Mouse (Mus musculus) layer of hippocampus, adult 6 months (tissue): Measurements from ENCODE around the gene Ormdl3. TPM values are rescaled to one million over a fixed set of nuclear protein-coding genes. Genes with fewer than 3 reads are reported as not detected.

Source experiments
- long read RNA-seq, 2 experiments: library from polyadenylated mRNA; unstranded; transcript quantifications; one replicate each; pipeline ENCODE4 v2.0.0; 2019 to 2020
- polyA plus RNA-seq: library from polyadenylated mRNA; unstranded; fragments of <200 nt; fragmentation: Nextera tagmentation; gene quantifications from 2 replicates; pipeline ENCODE4 v1.2.3, GENCODE M21; 2021

Gene Ormdl3
- polyA plus RNA-seq: 8.1 and 13.9 TPM in 2 replicates
- long read RNA-seq, experiment 1, transcript Ormdl3-201 (4 exons, 2,184 nt): major isoform, 13 of 17 reads
- long read RNA-seq, experiment 1, partial matches to known transcripts: 3 of 17 reads
- long read RNA-seq, experiment 1, other reads (novel, unspliced or antisense): 1 of 17 reads
- long read RNA-seq, experiment 2, transcript Ormdl3-201 (4 exons, 2,184 nt): major isoform, 158 of 165 reads
- long read RNA-seq, experiment 2, partial matches to known transcripts: 4 of 165 reads
- long read RNA-seq, experiment 2, other reads (novel, unspliced or antisense): 3 of 165 reads

DNA sequence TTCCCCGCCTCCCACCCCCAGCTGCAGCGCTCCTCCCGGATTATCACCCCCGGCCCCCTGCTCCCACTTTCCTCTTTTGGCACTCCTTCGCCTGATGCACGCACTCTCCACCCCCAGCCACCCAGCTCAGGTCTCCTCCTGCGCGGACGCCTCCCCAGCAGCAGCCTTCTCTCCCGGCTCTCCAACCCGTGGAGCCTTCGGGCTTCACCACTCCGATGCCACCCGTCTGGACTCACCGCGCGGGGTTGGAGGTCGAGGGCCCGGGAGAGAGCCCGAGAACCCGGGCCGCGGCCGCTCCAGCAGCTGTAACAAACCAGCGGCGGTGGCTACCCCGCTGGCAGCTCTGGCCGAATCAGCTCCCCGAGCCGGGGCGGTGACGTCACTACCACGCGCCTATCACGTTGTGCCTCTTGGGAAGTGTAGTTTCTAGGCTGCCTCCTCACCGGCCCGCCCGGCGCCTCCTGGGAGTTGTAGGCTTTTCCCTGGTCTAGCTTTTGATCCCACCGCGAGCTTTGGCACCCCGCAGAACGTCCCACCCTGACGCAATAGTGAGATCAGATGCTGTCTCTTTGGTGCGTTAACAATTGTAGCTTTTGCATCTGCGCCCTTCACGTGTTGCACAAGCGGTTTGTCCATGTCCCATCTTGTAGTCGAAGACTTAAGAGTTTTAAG is at the start of gene Ormdl3:
TSS of gene Ormdl3 (minus strand) at position 477 of the 672 bp plus-strand sequence.

DNA sequence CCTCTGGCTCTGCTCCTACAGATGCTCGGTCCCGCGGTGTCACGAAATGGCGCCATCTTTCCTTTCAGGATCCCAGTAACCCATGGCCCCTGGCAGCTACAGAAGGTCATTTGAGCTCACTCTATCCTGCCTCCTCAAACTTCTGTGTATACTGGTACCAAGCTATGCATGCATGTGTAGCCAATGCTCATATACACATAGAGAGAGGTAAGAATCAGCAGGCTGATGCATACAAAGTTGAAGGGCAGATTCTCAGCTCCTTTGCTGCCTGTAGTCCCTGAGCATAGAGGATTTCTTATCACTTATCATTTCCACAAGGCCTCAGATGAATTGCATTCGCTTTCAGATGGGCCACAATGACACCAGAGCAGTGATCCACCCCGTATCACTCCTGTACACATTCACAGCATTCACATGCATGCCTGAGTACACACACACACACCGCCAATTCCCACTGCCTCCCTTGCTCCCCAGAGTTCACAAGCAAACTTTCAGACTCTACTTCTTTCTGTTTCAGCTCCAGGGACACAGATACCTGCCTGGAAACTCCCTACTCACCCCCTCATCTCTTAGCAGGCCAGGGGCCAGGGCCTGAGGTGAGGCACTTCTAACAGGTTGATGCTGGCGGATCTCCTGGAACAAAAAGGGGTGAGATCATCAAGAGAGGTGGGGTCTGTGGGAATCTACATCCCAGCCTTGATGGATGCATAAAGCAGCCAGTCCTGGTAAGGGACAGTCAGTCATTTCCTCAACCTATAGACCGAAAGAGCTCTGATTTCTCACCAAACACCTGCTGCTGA is 38.6 kb upstream of the Ormdl3 start, which contains the start of the genes Gm12355 and Gsdma3:
TSS of gene Gm12355 (minus strand) at position 51 of the 800 bp plus-strand sequence.
TSS of gene Gsdma3 (plus strand) at position 750 of the 800 bp plus-strand sequence.

DNA sequence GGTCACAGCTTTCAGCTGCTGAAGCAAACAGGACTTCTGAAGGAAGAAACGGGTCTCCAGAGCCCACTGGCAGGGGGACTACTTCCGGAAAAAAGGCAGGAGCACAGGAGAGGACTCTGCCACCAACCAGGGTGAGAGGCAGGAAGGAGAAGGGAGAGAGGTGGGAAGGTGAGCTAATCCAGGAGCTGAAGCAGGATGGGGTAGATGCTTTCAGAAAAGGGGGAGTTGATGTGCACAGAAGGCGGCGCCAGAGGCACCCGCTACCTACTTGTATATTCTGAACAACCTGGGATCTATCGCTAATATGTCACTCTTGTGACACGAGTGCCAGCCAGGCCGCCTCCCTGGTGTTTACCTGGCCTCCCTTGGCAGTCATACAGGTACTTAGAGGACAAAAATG is 10.8 kb upstream of the Ormdl3 start, which contains the start of gene Lrrc3c:
TSS of gene Lrrc3c (plus strand) at position 301 of the 400 bp plus-strand sequence.

DNA sequence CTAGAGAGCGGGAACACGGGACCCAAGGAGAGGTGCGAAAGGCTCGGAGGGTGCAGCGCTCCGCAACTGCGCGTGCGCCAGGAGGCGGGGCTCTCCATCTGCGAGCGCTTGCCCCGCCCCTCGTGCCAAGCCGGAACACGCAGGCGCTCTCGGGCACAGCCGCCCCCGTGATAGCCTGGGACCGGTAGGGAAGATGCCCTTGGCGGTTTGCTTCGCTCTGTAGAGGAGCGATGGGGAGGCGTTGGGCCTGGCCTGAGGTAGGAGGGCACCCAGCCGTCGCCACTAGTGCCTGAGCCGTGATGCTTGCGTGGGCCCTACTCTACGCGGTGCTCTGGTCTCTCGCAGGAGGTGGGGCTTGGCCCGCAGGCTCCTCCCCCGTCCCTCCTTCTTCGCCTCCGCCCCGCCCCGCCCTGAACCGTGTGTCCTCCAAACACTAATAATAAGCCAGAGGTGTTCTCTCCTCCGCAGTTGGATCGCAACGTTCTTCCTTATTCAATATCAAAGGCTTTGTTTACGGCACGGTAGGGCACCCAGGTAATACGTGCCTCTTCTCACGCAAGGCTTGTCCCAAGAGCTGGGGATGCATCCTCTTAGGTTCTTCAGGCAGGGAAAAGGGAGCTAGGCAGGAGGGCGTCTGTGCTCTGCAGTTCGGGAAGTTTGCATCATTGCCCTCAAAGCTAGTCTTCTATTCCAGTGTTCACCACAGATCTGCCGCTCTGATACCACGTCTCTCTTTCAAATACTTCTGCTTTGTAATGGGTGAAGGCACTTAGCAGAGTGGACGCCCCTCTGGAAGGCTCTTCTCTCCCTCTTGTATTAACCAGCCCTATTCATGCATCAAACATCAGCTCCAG is 36.0 kb downstream of the Ormdl3 start, which contains the start of gene Zpbp2:
TSS of gene Zpbp2 (plus strand) at position 123 of the 854 bp plus-strand sequence.

DNA sequence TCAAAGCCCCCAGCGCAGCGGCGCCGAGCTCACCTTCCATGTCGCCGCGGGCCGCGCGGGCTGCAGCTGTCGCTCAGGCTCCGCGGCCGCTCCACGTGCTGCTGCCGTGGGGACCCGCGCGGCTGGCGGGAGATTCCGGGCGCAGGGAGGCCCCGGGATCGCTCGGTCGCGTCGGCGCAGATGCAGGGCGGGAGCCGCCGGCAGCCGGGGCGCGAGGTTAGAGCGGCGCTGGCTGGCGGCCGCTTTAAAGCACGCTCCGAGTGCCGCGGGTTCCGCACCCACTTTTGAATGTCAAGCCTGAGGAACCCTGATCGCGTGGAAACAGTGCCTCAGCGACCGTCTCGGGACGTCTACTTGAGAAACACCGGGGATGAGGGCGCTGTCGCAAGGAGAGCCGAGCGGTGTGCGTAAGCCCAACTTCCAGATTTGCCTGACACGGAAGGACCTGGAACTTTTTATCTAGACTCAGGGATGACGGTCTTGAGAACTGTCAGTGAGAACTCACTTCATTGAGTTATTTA is 41.4 kb downstream of the Ormdl3 start, which contains the start of gene Ikzf3:
TSS of gene Ikzf3 (minus strand) at position 321 of the 521 bp plus-strand sequence.

Other genes with a start within 250 kb of the Ormdl3 start
- 42.9 and 70.1 TPM in 2 replicates for gene Ppp1r1b, start 239.0 kb downstream of the Ormdl3 start, polyA plus RNA-seq
- gene Stard3, start 229.0 kb downstream of the Ormdl3 start, polyA plus RNA-seq: 37.0 and 39.2 TPM in 2 replicates
- 1.6 and 2.1 TPM in 2 replicates for gene Tcap, start 203.6 kb downstream of the Ormdl3 start, polyA plus RNA-seq
- 0.31 and 0.41 TPM in 2 replicates for gene Pnmt, start 200.9 kb downstream of the Ormdl3 start, polyA plus RNA-seq
- gene Pgap3, start 186.9 kb downstream of the Ormdl3 start, polyA plus RNA-seq: 1.9 and 2.3 TPM in 2 replicates
- gene Erbb2, start 174.9 kb downstream of the Ormdl3 start, polyA plus RNA-seq: 1.2 and 2.0 TPM in 2 replicates
- 231 and 239 TPM in 2 replicates for gene Mien1, start 148.4 kb downstream of the Ormdl3 start, polyA plus RNA-seq
- gene Grb7, start 141.0 kb downstream of the Ormdl3 start, polyA plus RNA-seq: 1.1 and 1.7 TPM in 2 replicates
- not detected in 2 replicates for gene Ikzf3, start 41.3 kb downstream of the Ormdl3 start, polyA plus RNA-seq
- gene Zpbp2, start 36.3 kb downstream of the Ormdl3 start, polyA plus RNA-seq: 0.19 TPM in 1 of 2 replicates, not detected in the other
- gene Lrrc3c, start 10.9 kb upstream of the Ormdl3 start, polyA plus RNA-seq: not detected in 2 replicates
- gene Gm12355, start 38.3 kb upstream of the Ormdl3 start, polyA plus RNA-seq: 0.31 and 0.69 TPM in 2 replicates
- not detected in 2 replicates for gene Gsdma3, start 39.0 kb upstream of the Ormdl3 start, polyA plus RNA-seq
- gene Gsdma2, start 59.4 kb upstream of the Ormdl3 start, polyA plus RNA-seq: 0.14 TPM in 1 of 2 replicates, not detected in the other
- gene Gsdma, start 77.0 kb upstream of the Ormdl3 start, polyA plus RNA-seq: not detected in 2 replicates
- gene Psmd3, start 95.2 kb upstream of the Ormdl3 start, polyA plus RNA-seq: 68.6 and 77.0 TPM in 2 replicates
- gene Csf3, start 113.9 kb upstream of the Ormdl3 start, polyA plus RNA-seq: not detected in 2 replicates
- gene Med24, start 142.1 kb upstream of the Ormdl3 start, polyA plus RNA-seq: 26.6 and 26.9 TPM in 2 replicates
- gene Thra, start 153.3 kb upstream of the Ormdl3 start, polyA plus RNA-seq: 120 and 123 TPM in 2 replicates
- 48.4 and 57.5 TPM in 2 replicates for gene Nr1d1, start 188.0 kb upstream of the Ormdl3 start, polyA plus RNA-seq
- 12.2 and 12.4 TPM in 2 replicates for gene Msl1, start 208.1 kb upstream of the Ormdl3 start, polyA plus RNA-seq
- gene Casc3, start 217.5 kb upstream of the Ormdl3 start, polyA plus RNA-seq: 6.6 and 7.3 TPM in 2 replicates
- gene Rapgefl1, start 249.4 kb upstream of the Ormdl3 start, polyA plus RNA-seq: 12.1 and 13.2 TPM in 2 replicates